Mouse (Mus musculus): ENCODE results near the gene Cabp1. TPM values are rescaled to one million over a fixed set of nuclear protein-coding genes. Genes with fewer than 3 reads are reported as not detected.

The Cabp1 gene
- not detected for polyA plus RNA-seq (2017; shearing (Covaris generic))

DNA sequence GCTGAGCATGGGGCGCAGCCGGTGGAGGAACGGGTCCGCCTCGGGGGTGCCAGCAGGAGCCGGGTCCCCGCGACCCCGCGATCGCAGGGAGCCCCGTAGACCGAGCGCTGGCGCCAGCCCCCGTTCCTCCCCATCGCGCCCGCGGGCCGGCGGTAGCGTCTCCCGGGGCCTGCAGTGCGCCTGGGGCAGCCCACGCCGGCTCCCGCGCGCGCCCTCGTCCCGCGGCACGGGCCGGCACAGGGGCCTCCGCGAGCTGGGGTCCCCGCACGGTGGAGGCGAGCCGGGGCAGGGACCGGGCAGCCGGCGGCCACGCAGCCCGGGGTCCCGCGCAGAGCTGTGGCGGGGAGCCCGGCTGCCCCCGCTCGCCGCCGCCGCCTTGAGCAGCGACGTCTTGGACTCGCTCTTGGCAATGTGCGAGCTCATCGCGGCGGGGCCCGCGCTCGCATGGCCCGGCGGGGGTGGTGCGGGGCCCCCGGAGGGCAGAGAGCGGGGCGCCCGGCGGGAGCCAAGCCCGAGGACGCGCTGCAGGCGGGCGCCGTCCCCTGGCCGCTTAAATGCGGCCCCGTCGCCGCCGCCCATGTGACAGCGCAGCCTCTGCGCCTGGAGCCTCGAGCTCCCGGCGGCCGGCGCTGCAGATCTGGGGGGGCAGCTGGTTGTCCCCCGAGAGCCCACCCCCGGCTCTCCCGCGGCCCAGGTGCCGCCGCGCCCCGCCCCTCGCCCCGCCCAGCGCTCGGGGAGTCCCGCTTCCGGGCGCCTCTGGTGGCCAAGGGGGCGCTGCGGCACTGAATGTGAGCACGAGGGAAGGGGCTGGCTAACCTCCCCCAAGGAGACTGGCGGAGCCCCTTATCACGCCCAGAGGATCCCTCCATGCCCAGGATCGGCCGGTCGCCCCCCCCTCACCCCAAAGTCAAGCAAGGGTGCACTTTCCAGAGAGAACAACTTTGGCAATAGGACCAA is at the start of gene Cabp1:
TSS of gene Cabp1 (minus strand) at position 713 of the 957 bp plus-strand sequence.

DNA sequence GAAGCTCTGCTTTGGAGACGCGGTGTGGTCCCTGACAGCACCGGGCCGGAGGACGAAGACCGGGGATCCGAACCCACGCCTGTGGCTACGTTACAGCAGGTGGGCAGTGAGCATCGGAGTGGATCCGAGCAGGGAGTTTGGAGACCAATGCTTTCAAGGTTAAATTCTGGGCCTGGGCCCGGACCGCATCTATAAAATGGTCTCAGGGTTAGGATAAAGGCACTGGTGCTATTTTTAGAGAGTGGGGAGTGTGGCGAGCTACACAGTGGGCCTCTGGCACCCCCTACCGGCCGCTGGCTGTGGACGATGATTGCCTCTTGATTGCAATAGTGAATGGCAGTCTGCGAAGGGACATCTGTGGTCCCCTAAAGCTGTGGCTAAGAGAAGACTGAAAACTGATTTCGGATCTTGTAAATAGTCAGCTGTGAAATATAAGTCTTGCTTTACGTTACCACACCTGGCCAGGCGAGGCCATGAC is 41.6 kb upstream of the Cabp1 start, which contains the start of gene Pop5:
TSS of gene Pop5 (plus strand) at position 51 of the 478 bp plus-strand sequence.

DNA sequence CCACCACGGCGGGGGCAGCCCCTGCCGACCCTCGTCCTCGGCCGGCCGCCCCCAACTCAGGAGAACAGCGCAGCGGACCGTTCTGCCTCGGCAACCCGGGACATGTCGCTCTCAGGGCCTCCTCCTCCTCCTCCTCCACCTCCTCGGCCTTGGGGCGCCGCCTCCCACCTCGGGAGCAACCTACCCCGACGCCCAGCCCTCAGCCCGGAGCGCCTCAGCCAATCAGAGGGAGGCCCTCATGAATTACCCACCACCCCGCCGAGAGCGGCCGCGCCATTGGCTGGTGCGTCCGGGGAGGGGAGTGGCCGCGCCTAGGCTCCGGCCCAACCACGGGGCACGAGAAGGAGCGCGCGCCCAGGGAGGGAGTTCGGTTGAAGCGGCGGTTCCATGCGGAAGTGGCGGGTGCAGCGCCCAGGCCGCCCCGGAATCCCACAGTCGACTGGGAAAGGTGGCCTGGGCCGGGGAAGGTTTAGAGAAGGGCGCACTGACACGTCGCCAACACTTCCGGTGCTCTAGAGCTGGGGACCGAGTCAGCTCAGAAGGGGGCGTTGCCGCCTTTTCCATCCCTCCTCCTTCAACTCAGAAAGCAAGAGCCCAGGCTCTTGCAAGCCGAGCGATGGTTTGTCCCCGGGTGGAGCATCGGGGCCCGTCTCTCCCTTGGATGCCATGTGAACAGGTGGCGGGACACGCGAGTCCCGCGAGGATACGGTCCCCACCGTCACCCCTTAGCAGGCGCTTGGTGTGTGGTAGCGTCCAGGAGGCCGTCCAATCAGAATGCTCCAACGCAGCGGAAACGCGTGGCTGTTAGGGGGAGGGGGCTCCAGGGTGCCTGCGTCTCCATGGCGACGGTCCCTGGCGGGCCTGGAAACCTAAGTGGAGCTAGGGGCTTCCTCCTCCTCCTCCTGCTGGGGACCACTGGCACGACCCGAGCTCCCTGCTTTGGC is 35.9 kb downstream of the Cabp1 start, which contains the start of gene Mlec:
TSS of gene Mlec (minus strand) at position 140 of the 944 bp plus-strand sequence.

DNA sequence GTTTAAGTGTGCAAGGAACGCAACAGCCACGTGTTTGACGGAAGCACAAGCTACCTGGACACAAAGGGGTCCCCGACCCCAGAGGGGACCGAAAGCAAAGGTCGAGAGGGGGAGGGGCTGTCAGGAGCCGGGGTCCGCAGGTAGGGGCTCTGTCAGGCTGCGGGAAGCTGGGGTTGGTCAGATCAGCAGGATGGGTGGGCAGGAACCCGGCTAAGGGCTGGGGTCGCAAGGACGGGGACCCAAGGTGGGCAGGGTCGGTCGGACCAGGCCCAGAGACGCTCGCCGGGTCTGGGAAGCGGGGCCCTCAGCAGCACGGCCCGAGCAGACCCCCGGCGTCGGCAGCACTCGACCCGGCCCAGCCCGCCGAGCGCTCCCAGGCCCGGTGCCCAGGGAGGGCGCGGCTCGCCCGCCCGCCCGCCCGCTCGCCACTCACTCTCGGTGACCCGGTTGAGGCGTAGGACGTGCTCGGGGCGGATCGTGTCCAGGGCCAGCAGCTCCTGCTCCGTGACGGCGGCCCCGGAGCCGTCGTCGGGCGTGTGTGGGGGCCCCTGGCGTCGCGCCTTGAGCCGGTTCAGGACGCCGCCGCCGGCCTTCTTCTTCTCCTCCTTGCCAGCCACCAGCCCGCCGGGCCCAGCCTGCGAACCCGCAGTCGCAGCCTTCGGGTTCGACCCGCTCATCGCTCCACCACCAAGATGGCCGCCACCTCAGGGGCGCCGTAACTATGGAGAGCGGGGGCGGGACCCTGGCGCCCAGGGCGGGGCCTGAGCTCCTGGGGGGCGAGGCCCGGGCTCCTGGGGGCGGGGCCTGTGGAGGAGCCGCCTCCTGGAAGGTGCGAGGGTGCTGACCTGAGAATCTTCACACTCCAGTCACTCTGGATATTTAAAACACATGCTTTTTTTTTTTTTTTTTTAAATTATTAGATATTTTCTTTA is 59.7 kb downstream of the Cabp1 start, which contains the start of gene Unc119b:
TSS of gene Unc119b (minus strand) at position 742 of the 932 bp plus-strand sequence.

DNA sequence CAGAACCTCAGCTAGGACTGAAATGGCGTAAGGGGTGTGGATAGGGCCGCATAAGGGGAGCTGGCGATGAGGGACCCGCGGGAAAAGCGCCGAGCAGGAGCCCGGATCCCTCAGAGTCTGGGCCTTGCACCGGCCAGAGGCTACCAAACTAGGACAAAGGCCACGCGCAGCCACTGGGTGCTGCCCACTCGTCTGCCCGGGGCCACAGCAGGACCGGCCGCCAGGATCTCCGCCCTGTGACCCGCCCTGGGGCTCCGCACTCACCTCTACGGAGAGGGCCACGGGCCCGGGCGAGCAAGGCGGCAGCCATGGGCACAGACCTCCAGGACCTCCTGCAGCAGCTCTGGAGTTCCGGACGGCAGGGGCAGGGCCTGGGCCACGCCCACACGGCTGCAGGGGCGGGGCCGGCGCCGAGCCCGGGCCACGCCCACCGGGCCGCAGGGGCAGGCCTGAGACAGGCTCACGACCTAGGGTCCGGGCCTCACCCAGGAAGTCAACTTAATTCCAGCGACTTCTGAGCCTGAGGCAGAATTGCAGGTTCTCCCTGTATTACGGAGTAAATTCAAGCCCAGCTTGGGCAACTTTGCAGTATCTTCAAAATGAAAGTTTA is 75.1 kb downstream of the Cabp1 start, which contains the start of gene Acads:
TSS of gene Acads (minus strand) at position 386 of the 610 bp plus-strand sequence.

Other genes with a start within 250 kb of the Cabp1 start
- not detected for gene Hnf1a, start 223.3 kb downstream of the Cabp1 start, polyA plus RNA-seq (2017; shearing (Covaris generic))
- gene Sppl3, start 183.2 kb downstream of the Cabp1 start, polyA plus RNA-seq (2017; shearing (Covaris generic)): 3.1 TPM
- gene Gm10401, start 96.1 kb downstream of the Cabp1 start, polyA plus RNA-seq (2017; shearing (Covaris generic)): 1.5 TPM
- 40.4 TPM for gene Acads, start 75.0 kb downstream of the Cabp1 start, polyA plus RNA-seq (2017; shearing (Covaris generic))
- 43.7 TPM for gene Unc119b, start 59.4 kb downstream of the Cabp1 start, polyA plus RNA-seq (2017; shearing (Covaris generic))
- gene Mlec, start 36.2 kb downstream of the Cabp1 start, polyA plus RNA-seq (2017; shearing (Covaris generic)): 66.1 TPM
- gene Pop5, start 41.5 kb upstream of the Cabp1 start, polyA plus RNA-seq (2017; shearing (Covaris generic)): 114 TPM
- gene Rnf10, start 78.5 kb upstream of the Cabp1 start, polyA plus RNA-seq (2017; shearing (Covaris generic)): 24.5 TPM
- 43.9 TPM for gene Coq5, start 85.3 kb upstream of the Cabp1 start, polyA plus RNA-seq (2017; shearing (Covaris generic))
- gene Dynll1, start 106.6 kb upstream of the Cabp1 start, polyA plus RNA-seq (2017; shearing (Covaris generic)): 707 TPM
- 13.3 TPM for gene Srsf9, start 132.8 kb upstream of the Cabp1 start, polyA plus RNA-seq (2017; shearing (Covaris generic))
- 19.3 TPM for gene Gatc, start 146.8 kb upstream of the Cabp1 start, polyA plus RNA-seq (2017; shearing (Covaris generic))
- 58.1 TPM for gene Triap1, start 146.8 kb upstream of the Cabp1 start, polyA plus RNA-seq (2017; shearing (Covaris generic))
- 558 TPM for gene Cox6a1, start 154.6 kb upstream of the Cabp1 start, polyA plus RNA-seq (2017; shearing (Covaris generic))
- not detected for gene Msi1, start 235.2 kb upstream of the Cabp1 start, polyA plus RNA-seq (2017; shearing (Covaris generic))